Mouse (Mus musculus) small intestine, adult 2 months (tissue): ENCODE data around the gene Krt90.

Experiments
- CTCF ChIP-seq: fragments of 200-500 bp; IDR thresholded peaks from 2 replicates; pipeline ENCODE4 v1.5.1; 2012; ENCODE audit warnings: low read depth, mild to moderate bottlenecking, control low read depth, inconsistent platforms, low read length, moderate library complexity, mixed read lengths; ENCODE audit not compliant: insufficient replicate concordance, insufficient read length; ENCODE audit errors: extremely low read depth
- POLR2A ChIP-seq: fragments of 200-500 bp; IDR thresholded peaks from 2 replicates; pipeline ENCODE4 v1.6.1; 2012; ENCODE audit warnings: low read depth, mild to moderate bottlenecking, control low read depth, inconsistent platforms, low read length, moderate library complexity

- TF ChIP-seq CTCF (no peak), POLR2A (no peak)
Observed at GRCm38 (mm10) chr15:101552188-101552587, 10.6 kb downstream of the Krt90 start.
